Mouse (Mus musculus) small intestine, adult 2 months (tissue): ENCODE results near the gene Olfr1391.

ENCODE experiments used
- CTCF ChIP-seq: fragments of 200-500 bp; IDR thresholded peaks from 2 replicates; pipeline ENCODE4 v1.5.1; 2012; ENCODE audit warnings: low read depth, mild to moderate bottlenecking, control low read depth, inconsistent platforms, low read length, moderate library complexity, mixed read lengths; ENCODE audit not compliant: insufficient replicate concordance, insufficient read length; ENCODE audit errors: extremely low read depth
- POLR2A ChIP-seq: fragments of 200-500 bp; IDR thresholded peaks from 2 replicates; pipeline ENCODE4 v1.6.1; 2012; ENCODE audit warnings: low read depth, mild to moderate bottlenecking, control low read depth, inconsistent platforms, low read length, moderate library complexity

GRCm38 (mm10) chr11:49278222-49278621, 44.3 kb upstream of the Olfr1391 start, which contains the start of gene Olfr1393:
- TF ChIP-seq CTCF (no peak), POLR2A (no peak)
